Comparison of ENCODE assay signal across 25 mouse cellular contexts in the genomic region with DNA sequence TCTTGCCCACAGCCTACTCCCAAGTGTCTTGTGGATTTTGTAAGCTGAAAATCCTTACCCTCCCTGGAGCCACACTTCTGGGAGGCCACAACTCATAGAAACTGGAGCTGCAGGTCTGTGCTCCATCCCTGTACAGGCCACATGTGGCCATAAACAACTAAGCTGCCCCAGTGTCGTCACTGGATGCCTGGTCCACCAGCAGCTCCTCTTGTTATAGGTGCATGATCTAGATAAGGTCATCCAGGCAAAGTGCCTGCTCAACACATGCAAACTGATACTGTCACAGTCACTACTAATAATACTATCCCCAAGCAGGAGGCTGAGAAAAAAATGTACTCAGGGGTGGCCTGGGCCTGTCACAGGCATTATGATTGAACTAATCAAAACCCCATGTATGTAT.
"Had no signal": no experiment of that assay in that cellular context is flagged by ENCODE, and none has a peak within 500 bp of the region (broad histone marks: within the 10 kb centered on the region; RNA-seq: fewer than 3 reads in every experiment).

No protein-coding gene starts in this region.

- ATAC-seq: hindbrain, embryonic 16.5 days; inflammation-experienced regulatory T-cells, adult 6 months; intestine, embryonic 15.5 days; intestine, postnatal 0 days; liver, embryonic 12.5 days had no signal

- H3K4me3 ChIP-seq: heart, embryonic 10.5 days; heart, embryonic 12.5 days; hindbrain, embryonic 10.5 days; hindbrain, embryonic 12.5 days; intestine, embryonic 15.5 days; layer of hippocampus, adult 2 months; left cerebral cortex, adult 2 months; limb, embryonic 13.5 days; limb, embryonic 15.5 days; liver, embryonic 12.5 days had no signal

- H3K27ac ChIP-seq: heart, embryonic 10.5 days; hindbrain, embryonic 10.5 days; hindbrain, embryonic 12.5 days; hindbrain, embryonic 14.5 days; intestine, embryonic 15.5 days; layer of hippocampus, adult 2 months; left cerebral cortex, adult 2 months; limb, embryonic 13.5 days; limb, embryonic 15.5 days; liver, embryonic 12.5 days; liver, embryonic 14.5 days had no signal

- DNase-seq: gastrocnemius, postnatal 25 days; heart, adult 18-20 months; heart, postnatal 10 days; heart, postnatal 4 days; kidney, adult 18-20 months; kidney, adult 8-10 months; kidney, postnatal 10 days; kidney, postnatal 25 days; kidney, postnatal 4 days; left cerebral cortex, postnatal 4 days had no signal
